Mouse (Mus musculus) embryonic fibroblast, embryonic 13.5 days (primary cell): ENCODE measurements around the gene St8sia6. TPM values are rescaled to one million over a fixed set of nuclear protein-coding genes. Genes with fewer than 3 reads are reported as not detected.
"Not testable (repeated sequence)": the region's sequence is repeated elsewhere in the genome, so short reads cannot be mapped to it uniquely, and the experiment has no call there.

Source experiments
- H3K27ac ChIP-seq: 2 replicates; pipeline ENCODE4 v1.5.1; 2012; ENCODE audit warnings: low read length, control low read depth, inconsistent platforms; ENCODE audit not compliant: insufficient read depth
- H3K4me1 ChIP-seq: 2 replicates; pipeline ENCODE4 v1.6.1; 2011; ENCODE audit warnings: low read length; ENCODE audit not compliant: control insufficient read depth, insufficient read depth
- H3K4me3 ChIP-seq: 2 replicates; pipeline ENCODE4 v1.5.1; 2011; ENCODE audit warnings: mild to moderate bottlenecking, control low read depth, low read length; ENCODE audit not compliant: insufficient read depth
- CTCF ChIP-seq: IDR thresholded peaks from 2 replicates; pipeline ENCODE4 v1.5.1; 2011; ENCODE audit warnings: mild to moderate bottlenecking, control low read depth, low read length, moderate library complexity, borderline replicate concordance; ENCODE audit not compliant: insufficient read depth
- POLR2A ChIP-seq: IDR thresholded peaks from 2 replicates; pipeline ENCODE4 v1.6.1; 2011; ENCODE audit warnings: low read depth, mild to moderate bottlenecking, control low read depth, low read length, moderate library complexity
- polyA plus RNA-seq: library from polyadenylated mRNA; stranded (reverse); fragments of >200 nt; gene quantifications from 2 replicates; pipeline ENCODE4 v1.2.4, GENCODE M21; 2011; ENCODE audit warnings: low read depth; ENCODE audit not compliant: missing spikeins, insufficient read length

St8sia6 gene
- polyA plus RNA-seq, 1 experiment, result 0.21 TPM

- no peaks in the 10 kb centered on the region for H3K4me1 ChIP-seq
- TF ChIP-seq POLR2A (no peak), CTCF (no peak)
- H3K27ac ChIP-seq, result no peak overlapping the region
- no peak overlapping the region for H3K4me3 ChIP-seq
Observed at GRCm38 (mm10) chr2:13682488-13683204, 111.2 kb downstream of the St8sia6 start.

- peak; percentile 49; the same call in 1 of the 2 replicates for TF ChIP-seq CTCF
- no peak for TF ChIP-seq POLR2A
- Histone ChIP-seq H3K4me3 (no peak overlapping the region), H3K4me1 (no peaks in the 10 kb centered on the region), H3K27ac (no peak overlapping the region)
Observed at GRCm38 (mm10) chr2:13672946-13673345, 120.9 kb downstream of the St8sia6 start.

- Histone ChIP-seq H3K4me3 (no peak overlapping the region), H3K27ac (no peak overlapping the region), H3K4me1 (no peaks in the 10 kb centered on the region)
- TF ChIP-seq CTCF (no peak), POLR2A (no peak)
Observed at GRCm38 (mm10) chr2:13672426-13672825, 121.4 kb downstream of the St8sia6 start.

GRCm38 (mm10) chr2:13634866-13635265 is 159.0 kb downstream of the St8sia6 start:
- no peak overlapping the region for H3K27ac ChIP-seq
- no peak overlapping the region for H3K4me3 ChIP-seq
- TF ChIP-seq POLR2A, result no peak
- TF ChIP-seq CTCF, result no peak
- no peaks in the 10 kb centered on the region for H3K4me1 ChIP-seq

GRCm38 (mm10) chr2:13630136-13630832 is 163.6 kb downstream of the St8sia6 start:
- Histone ChIP-seq H3K4me3 (no peak overlapping the region), H3K4me1 (no peaks in the 10 kb centered on the region)

GRCm38 (mm10) chr2:13603636-13604035 is 190.2 kb downstream of the St8sia6 start:
- not testable (repeated sequence) for H3K27ac ChIP-seq, H3K4me3 ChIP-seq, H3K4me1 ChIP-seq

More at GRCm38 (mm10) chr2:13630136-13630832, 163.6 kb downstream of the St8sia6 start:
- no peak overlapping the region for H3K27ac ChIP-seq
- TF ChIP-seq CTCF (no peak), POLR2A (no peak)

GRCm38 (mm10) chr2:13603093-13603492 is 190.8 kb downstream of the St8sia6 start:
- Histone ChIP-seq H3K4me3 (no peak overlapping the region), H3K27ac (no peak overlapping the region), H3K4me1 (peaks cover 2% of the 10 kb centered on the region; the same call in 1 of the 2 replicates)
- TF ChIP-seq CTCF, result no peak
- TF ChIP-seq POLR2A, result no peak

Other genes starting within 250 kb of the St8sia6 start
- gene Trdmt1, start 249.4 kb downstream of the St8sia6 start, polyA plus RNA-seq, result 7.9 and 14.3 TPM in 2 replicates
- gene Vim, start 220.1 kb downstream of the St8sia6 start, polyA plus RNA-seq, result 3,430 and 4,672 TPM in 2 replicates